Mouse (Mus musculus) myocyte (in vitro differentiated cells): ENCODE results near the gene BC024978. TPM values are rescaled to one million over a fixed set of nuclear protein-coding genes. Genes with fewer than 3 reads are reported as not detected.

Experiments
- H3K27me3 ChIP-seq: one replicate; pipeline ENCODE4 v1.6.1; 2011; ENCODE audit not compliant: control insufficient read depth, insufficient read depth, insufficient read length
- H3K36me3 ChIP-seq: one replicate; pipeline ENCODE4 v1.6.1; 2011; ENCODE audit not compliant: control insufficient read depth, insufficient read depth
- H3K4me2 ChIP-seq: one replicate; pipeline ENCODE4 v1.6.1; 2011; ENCODE audit warnings: low read depth, control low read depth
- H3K4me3 ChIP-seq: one replicate; pipeline ENCODE4 v1.5.1; 2011; ENCODE audit warnings: mild to moderate bottlenecking, control low read depth, moderate library complexity
- H3K79me2 ChIP-seq: one replicate; pipeline ENCODE4 v1.6.1; 2011; ENCODE audit not compliant: control insufficient read depth, insufficient read depth
- H3ac ChIP-seq: one replicate; pipeline ENCODE4 v1.6.1; 2011; ENCODE audit not compliant: control insufficient read depth, insufficient read length
- CEBPB ChIP-seq: IDR thresholded peaks from 2 replicates; pipeline ENCODE4 v1.6.1; 2011; ENCODE audit warnings: mild to moderate bottlenecking, moderate library complexity; ENCODE audit not compliant: poor library complexity, insufficient read depth, severe bottlenecking
- E2F4 ChIP-seq: IDR thresholded peaks from one replicate; pipeline ENCODE4 v1.6.1; 2011; ENCODE audit warnings: mild to moderate bottlenecking, control low read depth, moderate library complexity; ENCODE audit not compliant: insufficient read depth
- MAX ChIP-seq: IDR thresholded peaks from one replicate; pipeline ENCODE4 v1.6.1; 2011; ENCODE audit warnings: low read depth, mild to moderate bottlenecking, control low read depth
- MYOD1 ChIP-seq, 3 experiments: IDR thresholded peaks; one replicate each; pipeline ENCODE4 v1.6.1; 2011; ENCODE audit warnings: control low read depth in 2 of 3, low read depth in 2 of 3, mild to moderate bottlenecking in 2 of 3, moderate library complexity in 1 of 3; ENCODE audit not compliant: insufficient read length in 2 of 3, control insufficient read depth in 1 of 3
- MYOG ChIP-seq, 3 experiments: IDR thresholded peaks; one replicate each; pipeline ENCODE4 v1.6.1; 2011; ENCODE audit warnings: control low read depth in 2 of 3, low read depth in 2 of 3, mild to moderate bottlenecking in 2 of 3; ENCODE audit not compliant: insufficient read length in 2 of 3, control insufficient read depth in 1 of 3, insufficient read depth in 1 of 3
- POLR2A ChIP-seq: IDR thresholded peaks from one replicate; pipeline ENCODE4 v1.6.1; 2011; ENCODE audit warnings: low read depth, mild to moderate bottlenecking, control low read depth, moderate library complexity; ENCODE audit not compliant: insufficient read length
- POLR2AphosphoS2 ChIP-seq: IDR thresholded peaks from one replicate; pipeline ENCODE4 v1.6.1; 2011; ENCODE audit warnings: low read depth, control low read depth; ENCODE audit not compliant: insufficient read length
- REST ChIP-seq: IDR thresholded peaks from one replicate; pipeline ENCODE4 v1.6.1; 2011; ENCODE audit warnings: mild to moderate bottlenecking, control low read depth, moderate library complexity; ENCODE audit not compliant: insufficient read depth, insufficient read length
- SRF ChIP-seq: IDR thresholded peaks from one replicate; pipeline ENCODE4 v1.6.1; 2011; ENCODE audit warnings: low read depth; ENCODE audit not compliant: control insufficient read depth, insufficient read length
- TCF12 ChIP-seq: IDR thresholded peaks from one replicate; pipeline ENCODE4 v1.6.1; 2011; ENCODE audit warnings: mild to moderate bottlenecking, control low read depth; ENCODE audit not compliant: poor library complexity, insufficient read depth, severe bottlenecking
- TCF3 ChIP-seq: IDR thresholded peaks from one replicate; pipeline ENCODE4 v1.6.1; 2011; ENCODE audit warnings: low read depth, control low read depth; ENCODE audit not compliant: insufficient read length
- USF1 ChIP-seq: IDR thresholded peaks from one replicate; pipeline ENCODE4 v1.6.1; 2011; ENCODE audit warnings: low read depth, mild to moderate bottlenecking, control low read depth, moderate library complexity
- polyA plus RNA-seq: library from polyadenylated mRNA; unstranded; fragments of >200 nt; fragmentation: generic; extraction: Trizol; gene quantifications from one replicate; pipeline ENCODE4 v1.2.1, GENCODE M21; 2012; ENCODE audit warnings: missing spikeins

Gene BC024978
- polyA plus RNA-seq, 1 experiment: 5.2 TPM

DNA sequence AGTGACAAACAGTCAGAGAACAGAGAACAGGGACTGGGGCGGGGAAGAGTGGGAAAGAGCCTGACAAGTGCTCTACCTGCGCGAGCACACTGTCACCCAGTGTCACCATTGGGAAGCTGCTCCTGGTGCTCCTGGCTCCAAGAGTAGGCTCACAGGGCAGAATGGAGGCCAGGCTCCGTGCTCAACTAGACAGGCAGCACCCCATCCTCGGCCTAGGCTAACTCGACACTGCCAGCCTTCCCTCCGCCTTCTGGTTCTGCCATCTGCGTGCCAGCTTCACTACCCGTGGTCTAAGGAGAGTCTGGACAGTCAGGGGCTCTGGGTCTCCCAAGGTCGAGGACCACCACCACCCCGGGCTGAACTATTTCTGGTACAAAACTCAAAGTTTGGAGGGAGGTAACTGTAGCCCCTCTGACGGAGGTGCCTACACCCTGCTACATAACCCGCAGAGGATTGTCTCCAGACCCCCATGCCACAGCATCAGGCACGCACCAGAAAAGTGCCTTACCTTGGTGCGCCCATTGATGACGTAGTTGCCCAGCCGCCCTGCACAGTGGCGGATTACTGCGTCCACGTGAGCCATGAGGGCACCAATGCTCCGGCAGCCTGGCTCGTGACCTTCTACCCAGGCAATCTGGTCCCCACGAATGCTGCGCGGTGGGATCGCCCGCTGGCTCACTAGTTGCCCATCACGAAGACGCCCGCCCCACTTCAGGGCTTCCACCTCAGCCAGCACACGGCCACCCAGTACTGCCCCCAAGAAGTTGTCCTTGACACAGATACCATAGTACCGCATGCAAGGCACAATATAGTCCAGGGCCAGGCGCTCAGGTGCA lies 31.3 kb upstream of the BC024978 start:
- no peaks in the 10 kb centered on the region for H3K36me3 ChIP-seq

DNA sequence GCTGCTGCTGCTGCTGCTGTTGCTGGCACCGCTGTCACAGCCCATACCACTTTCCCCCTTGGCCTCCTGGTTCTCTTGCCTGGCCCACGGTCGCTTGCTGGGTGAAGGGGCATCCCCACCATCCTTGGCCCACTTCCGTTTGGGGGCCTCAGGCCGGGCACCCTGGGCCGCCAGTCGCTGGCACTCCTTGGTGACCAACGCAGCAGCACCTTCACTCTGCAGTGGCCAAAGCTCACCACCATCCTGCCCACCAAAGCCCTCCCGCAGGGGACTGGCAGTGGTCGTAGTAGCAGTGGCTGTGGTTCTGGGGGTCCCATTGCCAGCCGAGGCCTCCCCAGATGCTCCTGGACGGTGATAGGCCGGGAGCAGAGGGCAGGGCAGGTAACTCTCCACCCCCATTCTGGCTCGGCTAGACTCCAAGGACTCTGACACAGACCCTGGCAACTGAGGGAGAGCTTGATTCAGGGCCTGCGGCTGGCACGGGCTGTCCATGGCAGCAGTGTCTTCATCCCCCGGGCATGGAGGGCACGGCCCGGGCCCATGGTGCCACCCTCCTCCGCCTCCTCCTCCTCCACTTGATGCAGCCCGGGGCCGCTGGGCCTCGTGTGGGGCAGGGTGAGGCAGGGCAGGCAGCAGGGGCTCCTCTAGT lies 30.4 kb upstream of the BC024978 start:
- no peak for TF ChIP-seq TCF3
- no peak for TF ChIP-seq CEBPB
- TF ChIP-seq MAX: no peak
- TF ChIP-seq USF1: no peak
- TF ChIP-seq MYOG (IDR thresholded peaks at IDR 0.05; ENCODE audit: control insufficient read depth in 1 of 3, insufficient read depth in 1 of 3, insufficient read length in 2 of 3, low read depth in 2 of 3): no peak
- no peak for TF ChIP-seq E2F4
- no peak for TF ChIP-seq TCF12
- no peak for TF ChIP-seq REST
- no peak for TF ChIP-seq POLR2A
- no peak for TF ChIP-seq SRF
- TF ChIP-seq POLR2AphosphoS2: no peak
- no peak for TF ChIP-seq MYOD1 (IDR thresholded peaks at IDR 0.05; ENCODE audit: control insufficient read depth in 1 of 3, insufficient read length in 2 of 3, low read depth in 2 of 3)
- H3K27me3 ChIP-seq: no peaks in the 10 kb centered on the region
- peak overlapping the region; percentile 79 for H3K4me2 ChIP-seq
- no peaks in the 10 kb centered on the region for H3K36me3 ChIP-seq
- peak overlapping the region; percentile 74 for H3K4me3 ChIP-seq
- H3K79me2 ChIP-seq: peaks cover 12% of the 10 kb centered on the region
- peak overlapping the region; percentile 46 for H3ac ChIP-seq

More for the DNA sequence above, 31.3 kb upstream of the BC024978 start:
- H3ac ChIP-seq: no peak overlapping the region
- no peaks in the 10 kb centered on the region for H3K27me3 ChIP-seq
- H3K4me3 ChIP-seq: no peak overlapping the region
- H3K79me2 ChIP-seq: peaks cover 12% of the 10 kb centered on the region
- no peak overlapping the region for H3K4me2 ChIP-seq
- TF ChIP-seq POLR2AphosphoS2 (peak; percentile 26), MAX (no peak)

DNA sequence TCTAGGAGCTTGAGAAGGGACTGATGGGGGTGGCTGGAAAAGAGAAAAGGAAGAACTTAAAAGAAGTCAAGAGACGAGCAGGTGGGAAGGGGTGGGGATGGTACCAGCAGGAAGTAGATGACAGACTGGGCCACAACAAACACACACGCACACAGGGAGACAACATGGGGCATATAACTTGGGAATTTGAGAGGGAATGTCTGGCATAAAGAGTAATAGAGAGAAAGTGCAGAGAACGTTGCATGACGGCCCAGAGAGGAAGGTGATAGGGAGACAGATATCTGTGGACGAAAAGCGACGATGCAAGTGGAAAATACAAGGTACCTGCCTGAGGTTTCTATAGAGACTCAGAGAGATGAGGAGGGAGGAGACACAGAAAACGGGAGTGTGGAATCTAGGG lies 29.9 kb upstream of the BC024978 start:
- peaks cover 12% of the 10 kb centered on the region for H3K79me2 ChIP-seq
- peak overlapping the region; percentile 46 for H3ac ChIP-seq
- H3K36me3 ChIP-seq: no peaks in the 10 kb centered on the region
- no peaks in the 10 kb centered on the region for H3K27me3 ChIP-seq
- TF ChIP-seq TCF3: no peak
- no peak for TF ChIP-seq MAX
- no peak for TF ChIP-seq REST
- TF ChIP-seq MYOG (IDR thresholded peaks at IDR 0.05; ENCODE audit: control insufficient read depth in 1 of 3, insufficient read depth in 1 of 3, insufficient read length in 2 of 3, low read depth in 2 of 3): no peak
- no peak for TF ChIP-seq CEBPB
- no peak for TF ChIP-seq E2F4
- TF ChIP-seq USF1: no peak
- peak overlapping the region; percentile 74 for H3K4me3 ChIP-seq
- peak overlapping the region; percentile 79 for H3K4me2 ChIP-seq

DNA sequence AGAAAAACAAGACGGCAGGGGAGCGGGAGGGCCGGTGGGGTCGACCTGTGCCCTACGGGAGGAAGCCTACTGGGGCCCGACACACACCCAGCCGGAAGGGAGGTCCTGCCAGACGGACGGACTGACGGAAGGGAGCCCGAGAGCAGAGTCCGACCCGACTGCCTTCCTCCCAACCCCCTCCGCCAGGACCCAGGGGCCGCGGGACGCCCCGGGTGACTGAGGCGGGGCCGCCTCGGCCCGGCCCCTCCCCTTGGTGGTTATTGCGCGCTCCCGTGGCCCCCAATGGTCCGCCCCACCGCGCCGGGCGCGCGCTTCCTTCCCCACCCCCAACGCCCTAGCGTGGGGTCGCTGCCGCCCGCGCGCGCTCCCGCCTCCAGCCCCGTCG lies 29.4 kb upstream of the BC024978 start:
- peaks cover 12% of the 10 kb centered on the region for H3K79me2 ChIP-seq
- H3ac ChIP-seq: peak overlapping the region; percentile 46
- no peaks in the 10 kb centered on the region for H3K36me3 ChIP-seq
- H3K27me3 ChIP-seq: no peaks in the 10 kb centered on the region
- peak overlapping the region; percentile 74 for H3K4me3 ChIP-seq
- TF ChIP-seq CEBPB (no peak), MYOG (IDR thresholded peaks at IDR 0.05; ENCODE audit: control insufficient read depth in 1 of 3, insufficient read depth in 1 of 3, insufficient read length in 2 of 3, low read depth in 2 of 3) (no peak), MYOD1 (IDR thresholded peaks at IDR 0.05; ENCODE audit: control insufficient read depth in 1 of 3, insufficient read length in 2 of 3, low read depth in 2 of 3) (peak in 1 of 3 experiments; percentile 11), TCF3 (no peak), USF1 (no peak), REST (no peak), POLR2A (peak; percentile 65), TCF12 (no peak), MAX (no peak), SRF (no peak), E2F4 (no peak), POLR2AphosphoS2 (peak; percentile 78)
- peak overlapping the region; percentile 79 for H3K4me2 ChIP-seq
